Mouse (Mus musculus) adipocyte (in vitro differentiated cells): ENCODE measurements around the gene Olfr279.
"Not testable (repeated sequence)": the region's sequence is repeated elsewhere in the genome, so short reads cannot be mapped to it uniquely, and the experiment has no call there.

ENCODE experiments used
- DNase-seq: peaks from one replicate; pipeline ENCODE4 v3.0.0-alpha.2; 2016; ENCODE audit warnings: low spot score

Gene Olfr279

DNA sequence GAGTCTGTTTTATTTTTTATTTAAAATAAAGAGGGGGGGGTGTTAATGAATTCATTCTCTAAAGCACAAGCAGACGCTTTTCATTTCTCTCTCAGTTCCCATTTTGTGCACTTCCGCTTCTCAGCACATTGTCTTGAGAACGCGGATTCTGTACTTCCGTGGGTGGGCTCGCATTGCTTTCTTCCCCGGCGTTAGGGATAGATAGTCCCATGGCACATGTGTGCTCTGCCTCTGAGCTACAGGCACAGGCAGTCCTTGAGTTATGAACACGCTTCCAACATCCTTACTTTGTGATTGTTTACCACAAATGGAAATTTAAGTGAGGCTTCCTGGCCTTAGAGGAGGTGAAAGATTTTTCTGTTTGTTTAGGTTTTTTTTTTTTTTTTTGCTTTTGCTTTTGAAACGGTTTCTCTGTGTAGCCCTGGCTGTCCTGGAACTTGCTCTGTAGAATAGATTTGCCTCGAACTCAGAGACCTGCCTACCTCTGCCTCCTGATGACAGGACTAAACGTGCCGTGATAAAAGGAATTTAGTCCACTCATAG is 19.3 kb downstream of the Olfr279 start:
- no peak for DNase-seq

GRCm38 (mm10) chr15:98512232-98512631 is 20.0 kb downstream of the Olfr279 start:
- no peak for DNase-seq

- peak; percentile 85 for DNase-seq
Observed at GRCm38 (mm10) chr15:98512799-98513321, 20.7 kb downstream of the Olfr279 start.

DNA sequence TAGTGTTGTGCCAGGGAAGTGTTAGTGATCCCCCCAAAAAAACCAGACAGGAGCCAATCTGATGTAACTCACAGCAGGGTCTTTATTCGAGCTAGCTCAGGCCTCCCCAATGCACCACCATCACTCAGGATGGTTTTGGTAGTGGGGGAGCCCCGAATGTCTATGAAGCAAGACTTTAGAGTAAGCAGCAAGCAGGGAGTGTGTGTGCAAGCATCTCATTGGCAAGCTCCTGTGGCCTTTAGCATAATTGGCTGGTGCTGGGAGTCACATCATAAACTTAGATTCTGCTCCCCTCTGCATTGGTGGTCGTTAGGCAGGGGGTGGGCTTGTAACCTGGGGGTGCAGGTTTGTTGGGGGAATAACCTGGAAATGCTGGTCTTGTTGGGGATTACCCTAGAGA is 21.5 kb downstream of the Olfr279 start:
- not testable (repeated sequence) for DNase-seq

DNA sequence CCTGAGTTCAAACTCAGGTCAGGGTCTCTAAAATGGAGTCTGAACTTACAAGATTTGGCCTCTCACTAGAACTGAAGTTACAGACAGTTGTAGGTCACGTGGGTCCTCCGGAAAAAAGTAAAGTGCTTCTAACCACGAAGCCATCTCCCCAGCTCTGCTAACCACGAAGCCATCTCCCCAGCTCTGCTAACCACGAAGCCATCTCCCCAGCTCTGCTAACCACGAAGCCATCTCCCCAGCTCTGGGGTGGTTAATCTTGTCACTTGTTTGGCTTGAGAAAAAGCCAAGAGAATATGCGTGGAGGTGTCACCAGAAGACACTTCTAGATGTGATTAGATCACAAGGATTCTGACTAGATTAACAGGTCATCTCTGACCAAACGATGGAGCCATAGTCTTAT is 21.9 kb downstream of the Olfr279 start:
- no peak for DNase-seq

GRCm38 (mm10) chr15:98514845-98515244 is 22.6 kb downstream of the Olfr279 start:
- not testable (repeated sequence) for DNase-seq

DNA sequence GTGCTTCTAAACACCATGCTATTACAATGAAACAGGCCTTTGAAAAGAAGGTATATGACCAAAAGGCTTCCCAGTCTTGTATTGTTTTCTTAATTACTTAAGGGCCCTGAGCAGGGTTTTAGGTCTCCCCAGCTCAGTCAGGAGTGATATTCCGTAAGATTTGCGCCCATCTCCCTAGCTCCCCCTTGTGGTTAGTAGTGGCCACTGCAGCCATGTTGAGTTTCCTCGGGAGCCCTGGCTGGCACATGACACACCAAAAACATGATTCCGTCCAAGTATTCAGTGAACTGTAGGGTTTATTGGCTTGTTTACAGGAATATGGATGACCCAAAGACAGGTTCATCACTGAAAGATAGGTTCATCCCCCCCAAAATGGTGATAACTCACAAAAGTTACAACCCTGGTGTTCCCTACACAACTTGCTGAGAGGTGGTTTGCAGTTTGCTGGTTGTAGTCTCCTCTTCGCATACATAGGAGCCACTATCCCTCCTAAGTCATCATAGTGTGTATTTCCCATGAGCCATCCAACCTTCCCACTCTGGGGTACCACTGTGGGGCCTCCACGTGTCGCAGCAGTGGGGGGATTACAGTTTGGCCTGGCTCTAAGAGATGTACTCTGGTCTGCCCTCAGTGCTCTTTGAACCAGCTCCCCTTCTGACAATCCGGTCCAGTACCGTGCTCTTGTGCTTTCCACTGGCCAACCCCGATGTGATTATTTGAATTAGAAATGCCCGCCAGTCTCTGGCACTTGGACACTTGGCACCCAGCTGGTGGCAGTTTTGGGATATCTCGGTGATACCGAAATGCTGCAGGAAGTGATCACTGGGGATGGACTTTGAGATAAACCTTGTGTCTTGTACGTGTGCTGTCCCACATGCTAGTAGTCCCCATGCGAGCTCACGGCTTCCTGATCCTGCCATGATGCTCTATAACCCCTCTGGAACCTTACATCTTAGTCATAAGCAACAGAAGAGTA is 25.5 kb downstream of the Olfr279 start:
- DNase-seq = peak; percentile 75

DNA sequence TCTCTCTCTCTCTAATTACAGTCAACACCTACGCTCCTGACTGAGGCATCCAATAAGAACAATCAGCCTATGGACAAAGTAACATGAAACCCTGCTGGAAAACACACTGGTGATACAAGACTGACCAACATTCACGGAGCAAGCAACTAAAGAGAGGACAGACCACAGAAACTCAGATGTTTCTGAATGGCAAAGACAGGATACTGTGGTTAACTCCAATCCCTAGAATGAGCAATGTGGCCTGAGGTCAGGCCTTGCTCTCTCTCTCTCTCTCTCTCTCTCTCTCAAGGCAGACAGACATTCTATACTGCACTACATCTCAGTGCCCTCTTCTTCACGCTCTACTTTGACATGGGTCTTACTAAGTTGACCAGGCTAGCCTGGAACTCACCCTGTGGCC is 29.0 kb downstream of the Olfr279 start:
- no peak for DNase-seq

GRCm38 (mm10) chr15:98526057-98526456 is 33.9 kb downstream of the Olfr279 start:
- no peak for DNase-seq

DNA sequence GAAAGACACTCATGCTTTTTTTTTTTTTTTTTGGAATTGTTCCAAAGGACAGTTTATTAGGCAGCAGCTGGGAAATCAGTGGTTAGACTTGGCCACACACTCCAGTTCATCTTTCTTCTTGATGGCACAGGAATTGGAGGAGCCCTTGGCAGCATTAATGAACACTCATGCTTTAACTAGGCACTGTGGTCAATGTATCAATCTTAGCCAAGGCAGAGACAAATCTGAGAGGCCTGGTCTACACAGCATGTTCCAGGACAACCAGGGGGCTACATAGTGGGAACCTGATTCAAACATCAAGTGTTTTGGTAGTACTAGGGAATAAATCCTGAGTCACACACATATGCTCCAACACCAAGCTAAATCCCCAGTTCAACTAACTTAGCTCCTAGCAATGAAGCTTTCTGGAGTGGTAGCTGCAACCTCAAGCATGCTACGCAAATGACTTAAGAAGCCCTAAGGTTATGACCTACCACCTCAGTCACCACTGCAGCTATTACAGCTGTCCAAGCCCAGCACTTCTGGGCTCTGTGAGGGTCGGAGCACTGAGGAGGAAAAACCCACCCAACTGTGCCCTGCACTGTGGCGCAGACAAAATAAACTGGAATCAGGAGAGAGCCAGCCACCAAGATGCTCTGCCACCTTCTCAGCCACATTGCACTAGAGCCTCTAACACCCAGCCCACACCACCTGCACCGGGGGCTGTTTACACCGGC is 35.0 kb downstream of the Olfr279 start:
- DNase-seq = peak; percentile 38

- no peak for DNase-seq
Observed at GRCm38 (mm10) chr15:98528066-98528563, 35.9 kb downstream of the Olfr279 start.

- peak; percentile 72 for DNase-seq
Observed at GRCm38 (mm10) chr15:98532281-98532680, 40.1 kb downstream of the Olfr279 start.

DNA sequence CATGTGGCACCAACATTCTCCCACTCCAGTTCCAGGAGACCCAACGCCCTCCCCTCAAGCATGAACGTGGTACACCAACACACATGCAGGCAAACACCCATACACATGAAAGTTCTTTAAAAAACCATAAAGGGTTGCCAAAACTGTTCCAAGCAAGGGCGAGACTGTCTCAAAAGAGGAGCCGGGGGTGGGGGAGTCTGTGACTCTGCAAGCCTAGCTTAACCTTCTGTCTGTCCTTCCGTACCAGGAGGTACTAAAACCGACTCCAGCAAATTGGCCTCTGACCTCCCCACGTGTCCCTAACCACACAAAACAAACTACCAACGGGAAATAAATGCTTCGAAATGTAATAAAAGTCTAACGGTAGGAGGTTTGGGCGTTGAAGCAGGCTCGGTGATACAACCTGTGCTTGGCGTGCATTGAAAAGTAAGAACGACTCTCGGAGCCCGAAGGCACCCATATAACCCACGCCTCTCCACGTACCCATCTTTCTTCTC is 40.9 kb downstream of the Olfr279 start:
- peak; percentile 51 for DNase-seq

DNA sequence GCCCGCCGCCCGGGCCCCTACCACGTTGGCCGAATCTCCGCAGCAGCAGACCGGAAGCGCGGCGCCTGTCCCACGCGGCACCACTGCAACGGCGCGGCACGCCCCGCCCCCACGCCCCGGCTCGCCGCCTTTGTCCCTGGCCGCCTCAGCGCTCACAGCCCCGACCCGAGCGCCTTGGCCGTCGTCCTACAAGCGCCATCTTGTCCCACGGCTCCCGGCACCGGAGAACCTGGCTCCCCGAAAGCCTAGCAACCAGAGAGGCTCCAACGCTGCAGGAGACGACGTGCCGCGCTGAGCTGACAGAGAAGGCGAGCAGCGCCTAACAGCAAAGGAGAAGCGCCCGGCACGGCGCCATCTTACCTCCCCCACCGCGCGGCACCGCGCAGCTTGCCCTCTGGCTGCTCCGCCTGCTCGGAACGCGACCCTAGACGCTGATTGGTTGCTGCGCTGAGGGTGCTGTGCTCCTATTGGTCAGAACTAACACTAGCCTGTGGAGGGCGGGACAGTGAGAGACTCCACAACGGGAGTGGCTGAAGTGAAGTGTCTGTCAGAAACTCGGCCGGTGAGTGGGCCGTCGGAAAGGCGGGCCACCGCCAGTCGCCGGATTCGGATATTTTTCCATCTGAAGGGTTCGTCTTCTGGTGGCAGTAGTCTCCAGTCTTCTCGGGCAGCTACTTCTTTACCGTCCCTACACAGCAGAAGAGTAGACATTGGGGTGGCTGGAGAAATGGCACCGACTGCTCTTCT is 41.9 kb downstream of the Olfr279 start, which contains the start of gene Kansl2:
TSS of gene Kansl2 (minus strand) at position 384 of the 747 bp plus-strand sequence.
- DNase-seq = peak; percentile 99

- no peak for DNase-seq
Observed at GRCm38 (mm10) chr15:98535921-98536320, 43.7 kb downstream of the Olfr279 start.

DNA sequence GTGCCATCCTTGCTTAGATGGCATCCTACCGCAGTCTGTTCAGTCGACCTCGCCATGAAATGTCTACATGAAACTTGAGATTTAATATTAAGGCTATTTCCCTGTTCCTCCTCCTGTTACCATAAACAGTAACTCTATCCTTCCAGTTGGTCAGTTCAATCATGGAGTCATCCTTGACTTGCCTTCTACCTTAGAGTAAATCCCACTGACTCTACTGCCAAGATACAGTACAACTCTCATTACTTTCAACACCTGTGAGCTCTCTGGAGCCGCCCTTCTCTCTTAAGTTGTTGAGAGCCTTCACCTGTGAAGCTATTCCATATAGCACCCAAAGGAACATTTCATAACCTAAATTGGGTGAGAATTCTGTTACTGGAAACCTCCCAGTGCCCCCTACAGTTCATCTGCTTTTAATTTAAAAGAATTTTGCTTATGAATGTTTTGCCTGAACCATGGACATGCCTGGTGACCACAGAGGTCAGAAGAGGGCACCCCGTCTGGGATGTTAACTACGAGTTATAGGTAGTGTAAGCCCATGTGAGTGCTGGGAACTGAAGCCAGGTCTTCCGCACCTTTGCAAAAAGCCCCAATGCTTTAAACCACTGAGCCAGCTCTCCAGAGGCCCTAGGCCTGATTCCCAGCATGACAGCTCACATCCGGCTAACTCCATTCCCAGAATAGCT is 44.8 kb downstream of the Olfr279 start:
- no peak for DNase-seq

DNA sequence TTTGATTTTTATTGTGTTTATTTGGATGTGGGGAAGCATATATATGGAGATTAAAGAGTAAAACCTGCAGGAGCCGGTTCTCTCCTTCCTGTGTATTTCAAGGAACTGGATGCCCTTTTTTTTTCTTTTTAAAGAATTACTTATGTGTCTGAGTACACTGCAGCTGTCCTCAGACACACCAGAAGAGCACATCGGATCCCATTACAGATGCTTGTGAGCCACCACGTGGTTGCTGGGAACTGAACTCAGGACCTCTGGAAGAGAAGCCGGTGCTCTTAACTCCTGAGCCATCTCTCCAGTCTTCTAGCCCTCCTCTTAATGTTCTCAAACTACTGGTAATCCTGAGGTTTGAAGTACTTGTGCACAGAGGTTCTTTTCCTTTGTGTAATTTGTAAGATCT is 45.7 kb downstream of the Olfr279 start:
- no peak for DNase-seq

GRCm38 (mm10) chr15:98541064-98541463 is 48.9 kb downstream of the Olfr279 start:
- peak; percentile 26 for DNase-seq

DNA sequence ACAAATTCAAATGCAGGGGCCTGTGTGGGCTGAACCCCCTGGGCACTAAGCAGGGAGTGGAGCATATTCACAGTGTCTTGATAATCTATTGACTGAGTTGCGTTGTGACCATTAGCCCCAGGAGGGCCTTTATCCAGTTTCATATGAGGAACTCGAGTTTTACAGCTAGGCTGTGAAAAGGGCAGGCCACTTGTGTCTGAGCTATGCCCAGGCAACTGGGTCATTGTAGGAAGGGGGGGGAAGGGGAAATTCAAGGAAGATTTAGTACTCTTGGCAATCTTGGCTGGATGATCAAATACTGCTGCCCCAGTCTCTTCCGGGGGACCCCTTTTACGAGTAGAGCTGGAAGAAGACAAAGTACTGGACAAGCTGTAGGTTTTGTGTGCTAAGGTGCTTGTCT is 51.1 kb downstream of the Olfr279 start:
- DNase-seq = no peak

GRCm38 (mm10) chr15:98545151-98545550 is 52.9 kb downstream of the Olfr279 start:
- DNase-seq = no peak

GRCm38 (mm10) chr15:98546843-98547242 is 54.6 kb downstream of the Olfr279 start:
- no peak for DNase-seq
